Mouse (Mus musculus): ENCODE results near the gene Gm15737. TPM values are rescaled to one million over a fixed set of nuclear protein-coding genes. Genes with fewer than 3 reads are reported as not detected.

Gm15737 gene
- polyA plus RNA-seq, 1 experiment from 2014 or later: 0.06 TPM

DNA sequence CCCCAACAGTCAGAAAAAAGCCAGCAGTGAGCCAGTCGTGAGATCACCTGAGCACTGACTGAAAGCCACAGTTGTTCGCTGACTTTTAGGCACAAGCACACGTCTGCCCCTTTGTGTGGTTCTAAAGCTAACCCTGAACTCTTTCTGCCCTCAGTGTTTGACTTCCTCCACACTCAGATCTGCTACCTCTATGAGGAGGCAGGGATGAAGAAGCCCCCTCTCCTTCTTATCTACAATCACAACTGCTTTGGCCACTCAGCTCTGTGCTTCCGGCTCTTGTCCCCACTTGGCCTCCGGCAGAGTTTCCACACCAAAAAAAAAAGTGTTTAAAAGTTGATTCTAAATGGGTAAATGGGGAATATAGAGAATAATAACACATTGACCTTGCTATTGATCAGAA, 7.0 kb downstream of the Gm15737 start:
- no peak overlapping the region for H3K27ac ChIP-seq

DNA sequence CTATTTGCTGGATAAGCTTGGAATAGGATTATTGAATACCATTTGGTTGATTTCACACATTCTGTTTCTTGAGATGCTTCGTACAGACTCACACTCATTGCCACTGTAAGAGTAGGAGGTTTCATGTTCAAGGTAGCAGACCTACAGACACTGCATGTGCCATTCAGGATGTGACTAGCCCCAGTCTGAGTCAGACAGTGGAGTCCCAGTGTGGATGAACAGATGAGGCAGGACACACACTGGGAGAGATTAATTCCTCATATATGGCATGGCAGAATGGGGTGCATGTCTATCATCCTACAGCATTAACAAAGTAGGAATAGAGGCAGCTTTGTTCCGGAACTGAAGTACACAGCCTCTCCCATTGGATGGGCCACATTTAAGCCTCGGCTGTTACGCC, 8.1 kb downstream of the Gm15737 start:
- Histone ChIP-seq H3K4me3 (replicated peaks) (no peak overlapping the region), H3K27me3 (no peaks in the 10 kb centered on the region), H3K9me3 (replicated peaks) (no peaks in the 10 kb centered on the region), H3K36me3 (peaks cover 89% of the 10 kb centered on the region), H3K9ac (no peak overlapping the region), H3K4me2 (no peak overlapping the region), H3K27ac (no peak overlapping the region), H3K4me1 (peaks cover 24% of the 10 kb centered on the region)
- 96% methylated on average over 4 of the region's 4 CpGs for WGBS
- ATAC-seq (replicated peaks; ENCODE audit: low FRiP score): no peak

More for the DNA sequence above, 7.0 kb downstream of the Gm15737 start:
- no peak for ATAC-seq (replicated peaks; ENCODE audit: low FRiP score)
- no peaks in the 10 kb centered on the region for H3K9me3 ChIP-seq (replicated peaks)
- H3K36me3 ChIP-seq: peaks cover 89% of the 10 kb centered on the region
- no peaks in the 10 kb centered on the region for H3K27me3 ChIP-seq
- peaks cover 34% of the 10 kb centered on the region for H3K4me1 ChIP-seq
- no peak overlapping the region for H3K4me3 ChIP-seq (replicated peaks)
- H3K4me2 ChIP-seq: no peak overlapping the region
- H3K9ac ChIP-seq: no peak overlapping the region
- WGBS: 67% methylated on average over 5 of the region's 5 CpGs

DNA sequence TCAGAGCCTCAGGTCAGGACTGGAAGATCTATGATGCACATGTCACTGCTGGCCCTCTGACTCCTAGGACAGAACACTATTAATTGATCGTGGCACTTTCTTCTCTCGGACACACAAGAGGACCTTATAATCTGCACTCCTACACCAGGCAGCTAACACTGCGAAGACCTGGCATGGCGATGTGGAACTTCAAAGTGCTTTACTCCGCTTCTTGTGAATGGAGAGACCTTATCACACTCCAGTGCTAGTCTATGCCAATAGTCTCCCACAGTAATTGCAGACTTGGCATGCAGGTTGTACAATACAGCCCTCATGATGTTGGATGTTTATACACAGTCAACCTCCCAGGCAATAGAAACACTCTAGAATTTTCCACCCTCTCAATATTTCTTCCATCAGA, 9.6 kb downstream of the Gm15737 start:
- Histone ChIP-seq H3K36me3 (peaks cover 90% of the 10 kb centered on the region), H3K4me2 (no peak overlapping the region), H3K4me1 (peaks cover 40% of the 10 kb centered on the region), H3K4me3 (replicated peaks) (no peak overlapping the region), H3K9me3 (replicated peaks) (no peaks in the 10 kb centered on the region), H3K27ac (0 out of 2 replicates have a peak overlapping the region, but pooled peaks have one; percentile 51), H3K27me3 (no peaks in the 10 kb centered on the region), H3K9ac (no peak overlapping the region)
- no peak for ATAC-seq (replicated peaks; ENCODE audit: low FRiP score)
- WGBS: 71% methylated on average over 5 of the region's 5 CpGs

DNA sequence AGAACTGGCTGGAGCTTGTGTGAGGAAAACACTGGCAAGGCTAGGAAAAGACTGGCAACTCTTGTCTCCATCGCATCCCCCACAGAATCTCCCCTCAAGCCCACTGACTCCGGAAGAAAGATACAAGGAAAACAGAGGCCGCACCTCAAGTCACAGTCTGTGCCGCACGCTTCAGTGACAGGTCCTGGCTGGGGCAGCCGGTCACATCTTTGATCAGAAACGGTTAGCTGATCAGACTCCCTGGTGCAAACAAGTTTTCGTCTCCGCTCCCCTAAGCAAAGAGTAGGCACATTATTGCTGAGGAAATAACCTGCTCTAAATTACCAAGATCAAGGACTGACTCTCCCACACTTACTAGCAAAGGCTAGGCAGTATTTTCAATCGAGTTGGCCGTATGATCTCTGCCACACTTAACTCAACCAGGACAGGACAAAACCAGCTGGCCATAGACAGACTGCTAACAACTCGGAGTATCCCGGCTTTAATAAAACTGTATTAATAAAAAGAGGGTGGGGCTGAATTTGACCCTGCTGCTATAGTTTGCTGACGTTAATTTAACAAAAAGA, 10.6 kb downstream of the Gm15737 start:
- WGBS: 35% methylated on average over 14 of the region's 14 CpGs
- no peak overlapping the region for H3K4me3 ChIP-seq (replicated peaks)
- H3K4me1 ChIP-seq: peaks cover 49% of the 10 kb centered on the region
- peak; percentile 69 for ATAC-seq (replicated peaks; ENCODE audit: low FRiP score)
- no peak overlapping the region for H3K4me2 ChIP-seq
- no peaks in the 10 kb centered on the region for H3K27me3 ChIP-seq
- H3K9me3 ChIP-seq (replicated peaks): no peaks in the 10 kb centered on the region
- H3K9ac ChIP-seq: no peak overlapping the region
- peaks cover 90% of the 10 kb centered on the region for H3K36me3 ChIP-seq
- peak overlapping the region; percentile 68 for H3K27ac ChIP-seq

DNA sequence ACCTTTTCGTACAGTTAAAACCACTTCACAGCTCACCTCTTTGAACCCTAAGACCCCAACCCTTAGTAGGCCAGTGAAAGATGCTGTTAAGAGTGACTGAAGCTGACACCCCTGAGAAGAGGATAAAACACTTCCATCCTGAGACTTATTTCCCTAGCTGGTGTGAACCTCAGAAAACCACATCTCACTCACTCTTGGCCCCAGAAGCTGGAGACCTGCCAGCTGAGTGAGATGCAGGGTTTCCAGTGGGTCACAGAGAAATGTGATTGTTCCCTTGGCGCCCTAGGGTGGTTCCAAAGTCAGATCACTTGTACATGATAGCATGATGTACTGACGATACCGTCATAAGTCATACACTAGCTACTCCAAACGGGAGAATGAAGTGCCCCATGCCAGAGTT, 13.3 kb downstream of the Gm15737 start:
- no peak overlapping the region for H3K4me2 ChIP-seq
- peak overlapping the region; percentile 75; the same call in 1 of the 2 replicates for H3K27ac ChIP-seq
- WGBS: 77% methylated on average over 5 of the region's 5 CpGs
- peaks cover 53% of the 10 kb centered on the region for H3K4me1 ChIP-seq
- peaks cover 89% of the 10 kb centered on the region for H3K36me3 ChIP-seq
- no peak overlapping the region for H3K9ac ChIP-seq
- H3K9me3 ChIP-seq (replicated peaks): no peaks in the 10 kb centered on the region
- no peak for ATAC-seq (replicated peaks; ENCODE audit: low FRiP score)
- H3K27me3 ChIP-seq: no peaks in the 10 kb centered on the region
- H3K4me3 ChIP-seq (replicated peaks): no peak overlapping the region

DNA sequence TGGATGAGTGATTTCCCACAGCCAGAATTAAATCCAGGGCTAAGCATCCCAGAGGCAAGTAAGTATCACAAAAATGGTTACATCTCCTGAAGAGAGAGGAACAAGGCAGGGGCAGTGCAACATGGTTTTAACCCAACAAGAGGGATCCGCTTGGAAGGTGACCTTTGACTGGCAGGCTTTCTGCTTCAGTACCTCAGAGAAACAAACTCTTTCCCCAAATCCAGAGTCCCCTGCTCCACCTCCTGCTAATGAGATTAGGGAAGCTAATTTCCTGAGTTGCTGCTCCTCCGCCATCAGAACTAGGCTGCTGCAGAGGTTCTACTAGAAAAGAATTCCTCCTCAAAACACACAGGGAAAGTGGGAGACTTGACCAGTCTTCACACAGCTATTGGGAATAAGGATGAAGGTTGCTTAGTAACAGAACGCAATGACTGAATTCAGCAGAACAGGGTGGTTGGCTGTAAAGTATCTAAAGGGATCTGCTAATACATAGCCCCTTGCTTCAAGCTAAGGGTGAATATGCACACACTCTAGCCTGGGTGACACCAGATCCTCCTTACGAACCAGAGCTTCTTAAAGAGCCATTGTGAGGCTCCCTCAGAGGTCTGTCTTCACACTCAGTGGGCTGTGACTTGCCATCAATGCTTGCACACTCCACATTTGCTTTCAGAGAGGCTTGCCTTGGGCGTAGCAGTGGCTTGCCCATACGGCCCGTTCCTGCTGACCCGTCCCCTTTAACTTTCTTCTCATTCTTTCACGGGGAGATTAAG, 14.2 kb downstream of the Gm15737 start:
- Histone ChIP-seq H3K27ac (peak overlapping the region; percentile 75), H3K4me1 (peaks cover 53% of the 10 kb centered on the region), H3K36me3 (peaks cover 90% of the 10 kb centered on the region), H3K4me2 (no peak overlapping the region), H3K9ac (no peak overlapping the region), H3K4me3 (replicated peaks) (no peak overlapping the region), H3K9me3 (replicated peaks) (no peaks in the 10 kb centered on the region), H3K27me3 (no peaks in the 10 kb centered on the region)
- 48% methylated on average over 9 of the region's 9 CpGs for WGBS
- ATAC-seq (replicated peaks; ENCODE audit: low FRiP score): peak; percentile 45

DNA sequence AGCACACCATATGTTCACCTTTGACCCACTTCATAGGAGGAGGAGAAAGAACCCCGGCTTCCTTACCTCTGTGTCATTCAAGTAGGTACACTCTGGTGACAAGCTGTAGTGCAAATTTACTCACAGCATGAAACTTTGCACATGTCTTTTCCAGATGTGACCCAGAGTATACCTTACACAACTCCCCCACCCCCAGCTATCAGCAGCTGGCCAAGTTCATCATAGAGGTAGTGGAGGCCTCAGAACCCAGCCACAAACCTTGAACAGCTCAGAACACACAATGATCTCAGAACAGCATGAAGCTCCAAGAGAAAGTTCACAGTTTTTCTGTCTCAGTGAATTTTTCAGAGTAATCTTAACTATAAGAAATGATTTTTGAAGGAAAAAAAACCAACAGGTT, 22.4 kb downstream of the Gm15737 start:
- H3K36me3 ChIP-seq: peaks cover 86% of the 10 kb centered on the region
- peaks cover 11% of the 10 kb centered on the region; the same call in 1 of the 2 replicates for H3K4me1 ChIP-seq
- H3K9me3 ChIP-seq (replicated peaks): no peaks in the 10 kb centered on the region
- no peak overlapping the region for H3K27ac ChIP-seq
- H3K9ac ChIP-seq: no peak overlapping the region
- no peak for ATAC-seq (replicated peaks; ENCODE audit: low FRiP score)
- H3K27me3 ChIP-seq: no peaks in the 10 kb centered on the region
- no peak overlapping the region for H3K4me3 ChIP-seq (replicated peaks)
- 28% methylated on average over 1 of the region's 1 CpGs for WGBS
- no peak overlapping the region for H3K4me2 ChIP-seq

DNA sequence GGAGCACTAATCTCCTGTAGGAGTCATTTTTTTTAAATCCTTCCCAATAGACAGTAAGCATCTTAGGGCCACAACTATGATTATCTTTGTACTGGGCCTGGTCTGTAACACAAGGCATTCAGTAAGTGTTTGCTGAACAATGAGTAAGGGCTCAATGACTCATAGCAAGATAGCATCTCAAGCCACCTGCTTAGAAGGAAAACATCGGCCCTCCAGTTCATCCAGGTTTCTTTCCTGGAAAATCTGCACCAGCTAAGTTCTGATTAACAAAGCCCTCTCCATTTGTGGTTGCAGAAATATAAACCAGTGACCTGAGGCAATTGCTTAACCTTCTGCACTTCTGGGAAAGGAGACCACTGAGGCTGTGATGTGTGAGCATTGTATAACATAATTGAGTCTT, 34.9 kb downstream of the Gm15737 start:
- Histone ChIP-seq H3K9me3 (replicated peaks) (no peaks in the 10 kb centered on the region), H3K36me3 (peaks cover 88% of the 10 kb centered on the region), H3K4me1 (peaks cover 14% of the 10 kb centered on the region; the same call in 1 of the 2 replicates), H3K27ac (0 out of 2 replicates have a peak overlapping the region, but pooled peaks have one; percentile 56), H3K4me2 (no peak overlapping the region), H3K4me3 (replicated peaks) (no peak overlapping the region), H3K9ac (no peak overlapping the region), H3K27me3 (no peaks in the 10 kb centered on the region)
- 70% methylated on average over 1 of the region's 1 CpGs for WGBS
- no peak for ATAC-seq (replicated peaks; ENCODE audit: low FRiP score)

DNA sequence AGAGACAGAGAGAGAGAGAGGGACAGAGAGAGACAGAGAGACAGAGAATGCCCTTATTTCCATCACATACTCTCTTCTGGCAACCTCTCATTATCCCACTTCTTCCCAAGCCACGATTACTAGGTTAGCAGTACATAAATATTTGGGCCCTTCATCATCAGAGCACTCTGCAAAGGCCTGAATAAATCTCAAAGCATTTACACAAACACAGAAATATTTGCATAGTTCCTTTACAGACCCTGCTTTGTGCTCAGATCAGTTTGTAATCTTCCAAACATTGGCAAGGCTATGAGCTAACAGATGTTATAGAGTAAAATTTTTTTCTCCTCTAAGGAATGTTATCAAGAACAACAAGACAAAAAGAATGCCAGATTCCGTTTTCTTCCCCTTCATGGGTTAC, 35.3 kb downstream of the Gm15737 start:
- Histone ChIP-seq H3K4me1 (peaks cover 14% of the 10 kb centered on the region; the same call in 1 of the 2 replicates), H3K4me2 (no peak overlapping the region), H3K36me3 (peaks cover 88% of the 10 kb centered on the region), H3K9ac (no peak overlapping the region), H3K27ac (peak overlapping the region; percentile 56; the same call in 1 of the 2 replicates), H3K9me3 (replicated peaks) (no peaks in the 10 kb centered on the region), H3K27me3 (no peaks in the 10 kb centered on the region), H3K4me3 (replicated peaks) (no peak overlapping the region)
- 61% methylated on average over 2 of the region's 2 CpGs for WGBS
- ATAC-seq (replicated peaks; ENCODE audit: low FRiP score): no peak

DNA sequence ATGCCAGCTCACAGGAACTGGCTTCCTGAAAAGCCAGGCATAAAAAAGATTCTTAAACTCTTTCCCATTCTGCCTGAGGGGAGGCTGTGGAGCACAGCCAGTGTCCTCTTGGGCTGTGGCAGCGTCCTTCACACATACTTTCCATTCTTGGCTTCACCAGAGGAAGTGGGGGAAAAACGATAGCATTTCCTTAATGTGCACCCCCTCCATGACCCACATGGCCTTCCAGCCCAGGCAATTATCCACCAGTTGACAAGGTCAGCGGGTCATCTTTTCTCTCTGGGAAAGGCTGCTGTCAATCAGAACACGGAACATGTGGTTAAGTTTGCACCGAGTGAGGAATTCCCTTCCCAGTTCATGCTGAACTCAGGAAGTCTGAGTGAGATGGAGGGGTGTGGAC, 36.8 kb downstream of the Gm15737 start:
- H3K4me1 ChIP-seq: peaks cover 14% of the 10 kb centered on the region; the same call in 1 of the 2 replicates
- peaks cover 89% of the 10 kb centered on the region for H3K36me3 ChIP-seq
- H3K27me3 ChIP-seq: no peaks in the 10 kb centered on the region
- H3K4me2 ChIP-seq: no peak overlapping the region
- H3K9ac ChIP-seq: no peak overlapping the region
- 36% methylated on average over 5 of the region's 5 CpGs for WGBS
- no peak for ATAC-seq (replicated peaks; ENCODE audit: low FRiP score)
- H3K9me3 ChIP-seq (replicated peaks): no peaks in the 10 kb centered on the region
- 0 out of 2 replicates have a peak overlapping the region, but pooled peaks have one; percentile 37 for H3K27ac ChIP-seq
- no peak overlapping the region for H3K4me3 ChIP-seq (replicated peaks)

DNA sequence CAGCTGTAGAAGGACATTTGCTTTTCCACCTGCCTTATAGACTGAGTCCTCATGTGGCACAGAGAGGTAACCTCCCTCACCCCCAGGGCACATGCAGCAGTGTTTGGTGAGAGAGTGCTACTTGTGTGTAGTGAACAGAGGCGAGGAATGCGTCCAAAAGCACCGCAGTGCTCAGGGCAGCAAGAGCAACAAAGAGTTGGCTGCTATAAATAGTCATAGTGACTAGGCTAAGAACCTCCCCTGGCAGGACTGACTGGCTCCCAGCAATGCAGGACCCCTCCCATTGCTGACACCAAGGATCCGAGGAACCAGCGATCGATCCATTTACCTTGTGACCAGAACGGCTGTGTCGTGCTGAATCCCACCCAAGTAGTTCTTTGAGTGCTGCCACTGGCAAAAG, 40.2 kb downstream of the Gm15737 start:
- WGBS: 54% methylated on average over 8 of the region's 8 CpGs
- Histone ChIP-seq H3K36me3 (peaks cover 75% of the 10 kb centered on the region), H3K27me3 (no peaks in the 10 kb centered on the region), H3K4me3 (replicated peaks) (no peak overlapping the region), H3K4me2 (no peak overlapping the region), H3K9me3 (replicated peaks) (no peaks in the 10 kb centered on the region), H3K4me1 (peaks cover 14% of the 10 kb centered on the region; the same call in 1 of the 2 replicates), H3K9ac (no peak overlapping the region), H3K27ac (0 out of 2 replicates have a peak overlapping the region, but pooled peaks have one; percentile 18)
- ATAC-seq (replicated peaks; ENCODE audit: low FRiP score): no peak

DNA sequence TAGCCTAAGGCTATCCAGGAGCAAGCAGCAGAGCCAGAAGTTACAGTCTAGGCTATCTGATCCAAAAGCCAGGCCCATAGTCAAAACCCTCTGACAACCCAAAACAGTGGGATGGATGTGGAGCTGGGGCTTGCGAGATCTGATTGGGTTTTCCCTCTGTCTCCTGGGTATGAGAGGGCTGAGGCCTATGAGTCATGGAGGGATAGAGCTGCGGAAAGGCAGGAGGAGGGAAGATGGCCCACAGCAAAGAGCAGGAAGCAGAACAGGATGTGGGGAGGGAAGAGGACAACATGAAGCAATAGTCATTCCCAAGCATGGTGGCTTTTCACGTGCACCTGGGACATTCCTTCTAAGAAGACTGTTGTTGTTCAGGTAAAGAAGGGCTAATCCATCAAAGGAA, 41.5 kb downstream of the Gm15737 start:
- Histone ChIP-seq H3K9ac (no peak overlapping the region), H3K4me1 (peaks cover 6% of the 10 kb centered on the region; the same call in 1 of the 2 replicates), H3K4me3 (replicated peaks) (no peak overlapping the region), H3K4me2 (no peak overlapping the region), H3K27me3 (no peaks in the 10 kb centered on the region), H3K27ac (no peak overlapping the region), H3K9me3 (replicated peaks) (no peaks in the 10 kb centered on the region), H3K36me3 (peaks cover 68% of the 10 kb centered on the region)
- WGBS: 79% methylated on average over 3 of the region's 3 CpGs
- no peak for ATAC-seq (replicated peaks; ENCODE audit: low FRiP score)

Measured in kidney, embryonic 15.5 days (tissue).